Mouse (Mus musculus) lung, embryonic 14.5 days (tissue): ENCODE data around the gene Herc6. TPM values are rescaled to one million over a fixed set of nuclear protein-coding genes. Genes with fewer than 3 reads are reported as not detected.

Experiments used
- ATAC-seq: fragments of 200-750 bp; cut with Nextera tagmentation; 2 replicates; pipeline ENCODE4 v1.8.0; 2017; ENCODE audit warnings: mild to moderate bottlenecking, moderate TSS enrichment, moderate library complexity; ENCODE audit not compliant: insufficient read depth
- DNase-seq: peaks from one replicate; pipeline ENCODE4 v3.0.0-alpha.2; 2015
- H3K27ac ChIP-seq: fragments of 300-500 bp; sonication (generic); 2 replicates; pipeline ENCODE4 v1.5.1; 2014; ENCODE audit warnings: low read depth, mild to moderate bottlenecking, moderate library complexity
- H3K27me3 ChIP-seq: fragments of 300-500 bp; sonication (generic); 2 replicates; pipeline ENCODE4 v1.6.1; 2014; ENCODE audit warnings: low read length, control low read depth; ENCODE audit not compliant: insufficient read depth
- H3K36me3 ChIP-seq: fragments of 300-500 bp; sonication (generic); 2 replicates; pipeline ENCODE4 v1.6.1; 2014; ENCODE audit warnings: control low read depth; ENCODE audit not compliant: insufficient read depth
- H3K4me1 ChIP-seq: fragments of 300-500 bp; sonication (generic); 2 replicates; pipeline ENCODE4 v1.6.1; 2014; ENCODE audit warnings: antibody characterized with exemption, control low read depth; ENCODE audit not compliant: insufficient read depth
- H3K4me2 ChIP-seq: fragments of 300-500 bp; sonication (generic); 2 replicates; pipeline ENCODE4 v1.6.1; 2014; ENCODE audit warnings: mild to moderate bottlenecking
- H3K4me3 ChIP-seq: fragments of 300-500 bp; sonication (generic); 2 replicates; pipeline ENCODE4 v1.5.1; 2014; ENCODE audit warnings: low read depth, low read length
- H3K9ac ChIP-seq: fragments of 300-500 bp; sonication (generic); 2 replicates; pipeline ENCODE4 v1.6.1; 2014
- H3K9me3 ChIP-seq: fragments of 300-500 bp; sonication (generic); 2 replicates; pipeline ENCODE4 v1.6.1; 2016; ENCODE audit warnings: low read depth, low read length, control low read depth
- CTCF ChIP-seq: IDR thresholded peaks from 2 replicates; pipeline ENCODE4 v1.5.1; 2016; ENCODE audit warnings: antibody characterized with exemption, low read depth
- whole genome bisulfite sequencing: fragments of 180-500 bp; shearing (Covaris S2); extraction: QIAGEN DNeasy Blood & Tissue Kit; methylation state at CpG from one replicate; pipeline ENCODE4 v1.1.7; 2014; 5-methylcytosine and 5-hydroxymethylcytosine counted together
- polyA plus RNA-seq: library from polyadenylated mRNA; unstranded; fragments of >200 nt; fragmentation: Nextera tagmentation; extraction: Ambion mirVana; gene quantifications from 2 replicates; pipeline ENCODE4 v1.2.1, GENCODE M21; 2014

Herc6 gene
- polyA plus RNA-seq, 1 experiment from 2014 or later: 3.9 TPM

- H3K27me3 ChIP-seq: no peaks in the 10 kb centered on the region
- WGBS: under 1% methylated on average over 10 of the region's 10 CpGs
- peak within 1 kb of the TSS; percentile 70 for H3K4me3 ChIP-seq
- no peak for TF ChIP-seq CTCF
- H3K27ac ChIP-seq: peak within 1 kb of the TSS; percentile 99
- H3K36me3 ChIP-seq: no peaks in the 10 kb centered on the region
- peak; percentile 19 for ATAC-seq
- no peaks in the 10 kb centered on the region for H3K9me3 ChIP-seq
- DNase-seq: peak; percentile 52
- peak within 1 kb of the TSS; percentile 64 for H3K4me2 ChIP-seq
- H3K9ac ChIP-seq: peak within 1 kb of the TSS; percentile 87
- no peaks in the 10 kb centered on the region for H3K4me1 ChIP-seq
These were observed 121.6 kb downstream of the Herc6 start, which contains the start of gene Lancl2 for GRCm38 (mm10) chr6:57702376-57702742. Gene Lancl2 (plus strand): TSS chr6:57702540.

GRCm38 (mm10) chr6:57702743-57703499, 122.1 kb downstream of the Herc6 start:
- ATAC-seq: peak; percentile 99
- DNase-seq: peak; percentile 97
- Histone ChIP-seq H3K4me2 (peak overlapping the region; percentile 64), H3K4me1 (no peaks in the 10 kb centered on the region), H3K9me3 (no peaks in the 10 kb centered on the region), H3K9ac (peak overlapping the region; percentile 87), H3K4me3 (peak overlapping the region; percentile 70), H3K27ac (peak overlapping the region; percentile 99), H3K27me3 (no peaks in the 10 kb centered on the region), H3K36me3 (no peaks in the 10 kb centered on the region)
- under 1% methylated on average over 59 of the region's 59 CpGs for WGBS
- no peak for TF ChIP-seq CTCF

- Histone ChIP-seq H3K36me3 (no peaks in the 10 kb centered on the region), H3K4me3 (peak overlapping the region; percentile 70), H3K27me3 (no peaks in the 10 kb centered on the region), H3K9ac (peak overlapping the region; percentile 87), H3K4me1 (no peaks in the 10 kb centered on the region), H3K4me2 (peak overlapping the region; percentile 64), H3K9me3 (no peaks in the 10 kb centered on the region), H3K27ac (peak overlapping the region; percentile 99; the same call in 1 of the 2 replicates)
- ATAC-seq (peak; percentile 45), DNase-seq (peak; percentile 46)
- no peak for TF ChIP-seq CTCF
- 16% methylated on average over 2 of the region's 2 CpGs for WGBS
These were observed 122.9 kb downstream of the Herc6 start for GRCm38 (mm10) chr6:57703703-57704102.

- WGBS: 98% methylated on average over 1 of the region's 1 CpGs
- H3K4me1 ChIP-seq: no peaks in the 10 kb centered on the region
- no peak overlapping the region for H3K4me2 ChIP-seq
- H3K9ac ChIP-seq: no peak overlapping the region
- no peak for ATAC-seq
- no peak for DNase-seq
- H3K27ac ChIP-seq: no peak overlapping the region
- no peak overlapping the region for H3K4me3 ChIP-seq
- TF ChIP-seq CTCF: no peak
- no peaks in the 10 kb centered on the region for H3K36me3 ChIP-seq
- H3K9me3 ChIP-seq: no peaks in the 10 kb centered on the region
- no peaks in the 10 kb centered on the region for H3K27me3 ChIP-seq
These were observed 125.9 kb downstream of the Herc6 start for GRCm38 (mm10) chr6:57706721-57707120.

- H3K9ac ChIP-seq: no peak overlapping the region
- H3K4me1 ChIP-seq: no peaks in the 10 kb centered on the region
- H3K4me3 ChIP-seq: no peak overlapping the region
- TF ChIP-seq CTCF: no peak
- 3% methylated on average over 1 of the region's 1 CpGs for WGBS
- DNase-seq (no peak), ATAC-seq (no peak)
- H3K4me2 ChIP-seq: no peak overlapping the region
- no peaks in the 10 kb centered on the region for H3K27me3 ChIP-seq
- no peaks in the 10 kb centered on the region for H3K36me3 ChIP-seq
- no peak overlapping the region for H3K27ac ChIP-seq
- no peaks in the 10 kb centered on the region for H3K9me3 ChIP-seq
These were observed 130.9 kb downstream of the Herc6 start for GRCm38 (mm10) chr6:57711726-57712125.

Other genes starting within 250 kb of the Herc6 start
- gene Vmn1r17, start 217.3 kb upstream of the Herc6 start, polyA plus RNA-seq: not detected in 2 replicates
- gene Vmn1r18, start 185.2 kb upstream of the Herc6 start, polyA plus RNA-seq: not detected in 2 replicates
- not detected in 2 replicates for gene Vmn1r19, start 177.2 kb upstream of the Herc6 start, polyA plus RNA-seq
- gene Vmn1r20, start 152.1 kb upstream of the Herc6 start, polyA plus RNA-seq: not detected in 2 replicates
- gene Ppm1k, start 45.5 kb upstream of the Herc6 start, polyA plus RNA-seq: 4.7 and 6.0 TPM in 2 replicates
- gene Pyurf, start 111.1 kb downstream of the Herc6 start, polyA plus RNA-seq: 19.1 and 19.9 TPM in 2 replicates
- gene Lancl2, start 121.5 kb downstream of the Herc6 start, polyA plus RNA-seq: 29.9 and 30.2 TPM in 2 replicates
- 22.5 and 25.8 TPM in 2 replicates for gene Vopp1, start 244.2 kb downstream of the Herc6 start, polyA plus RNA-seq